Mouse (Mus musculus) erythroblast, embryonic 14.5 days (primary cell): ENCODE data around the gene Cers2. TPM values are rescaled to one million over a fixed set of nuclear protein-coding genes. Genes with fewer than 3 reads are reported as not detected.

Source experiments
- H3K27me3 ChIP-seq: 2 replicates; pipeline ENCODE4 v1.6.1; 2012; ENCODE audit warnings: inconsistent platforms; ENCODE audit not compliant: control insufficient read depth
- H3K36me3 ChIP-seq: 2 replicates; pipeline ENCODE4 v1.6.1; 2012; ENCODE audit warnings: mild to moderate bottlenecking, inconsistent platforms; ENCODE audit not compliant: control insufficient read depth
- H3K4me1 ChIP-seq: 2 replicates; pipeline ENCODE4 v1.6.1; 2012; ENCODE audit warnings: inconsistent platforms; ENCODE audit not compliant: control insufficient read depth
- H3K4me3 ChIP-seq: replicated peaks from 2 replicates; pipeline ENCODE3; 2012; ENCODE audit warnings: moderate library complexity, mild to moderate bottlenecking, inconsistent platforms
- H3K9me3 ChIP-seq: 2 replicates; pipeline ENCODE4 v1.6.1; 2012; ENCODE audit warnings: low read length, inconsistent platforms, mixed read lengths; ENCODE audit not compliant: control insufficient read depth
- GATA1 ChIP-seq: IDR thresholded peaks from 2 replicates; pipeline ENCODE4 v1.6.1; 2012; ENCODE audit warnings: low read length, inconsistent platforms, mixed read lengths
- TAL1 ChIP-seq: IDR thresholded peaks from 3 replicates; pipeline ENCODE4 v1.6.1; 2012; ENCODE audit warnings: low read length, inconsistent platforms, mixed read lengths
- polyA plus RNA-seq: library from polyadenylated mRNA; stranded (reverse); fragments of >175 nt; gene quantifications from 2 replicates; pipeline ENCODE4 v1.2.3, GENCODE M21; 2012

Gene Cers2
- polyA plus RNA-seq, 1 experiment, result 9.3 TPM

- peaks cover 47% of the 10 kb centered on the region for H3K4me1 ChIP-seq
- no peak overlapping the region for H3K4me3 ChIP-seq
- TF ChIP-seq GATA1, result no peak
- no peak for TF ChIP-seq TAL1
- H3K9me3 ChIP-seq, result no peaks in the 10 kb centered on the region
- H3K27me3 ChIP-seq, result no peaks in the 10 kb centered on the region
- peaks cover 49% of the 10 kb centered on the region for H3K36me3 ChIP-seq
These were observed 28.6 kb upstream of the Cers2 start for GRCm38 (mm10) chr3:95286011-95286410.

- peaks cover 53% of the 10 kb centered on the region for H3K36me3 ChIP-seq
- H3K27me3 ChIP-seq, result no peaks in the 10 kb centered on the region
- H3K4me3 ChIP-seq, result no peak overlapping the region
- no peaks in the 10 kb centered on the region for H3K9me3 ChIP-seq
- no peak for TF ChIP-seq TAL1
- TF ChIP-seq GATA1, result no peak
- H3K4me1 ChIP-seq, result peaks cover 42% of the 10 kb centered on the region
These were observed 28.1 kb upstream of the Cers2 start for GRCm38 (mm10) chr3:95286510-95286909.

- TF ChIP-seq TAL1 (no peak), GATA1 (no peak)
- no peaks in the 10 kb centered on the region for H3K9me3 ChIP-seq
- H3K4me3 ChIP-seq, result no peak overlapping the region
- H3K4me1 ChIP-seq, result peaks cover 34% of the 10 kb centered on the region
- H3K27me3 ChIP-seq, result no peaks in the 10 kb centered on the region
- H3K36me3 ChIP-seq, result peaks cover 60% of the 10 kb centered on the region
These were observed 27.1 kb upstream of the Cers2 start for GRCm38 (mm10) chr3:95287541-95287940.

- peaks cover 25% of the 10 kb centered on the region for H3K4me1 ChIP-seq
- H3K27me3 ChIP-seq, result no peaks in the 10 kb centered on the region
- H3K36me3 ChIP-seq, result peaks cover 75% of the 10 kb centered on the region
- no peak overlapping the region for H3K4me3 ChIP-seq
- no peaks in the 10 kb centered on the region for H3K9me3 ChIP-seq
- TF ChIP-seq GATA1 (no peak), TAL1 (no peak)
These were observed 25.2 kb upstream of the Cers2 start for GRCm38 (mm10) chr3:95289419-95289818.

- no peak overlapping the region for H3K4me3 ChIP-seq
- H3K36me3 ChIP-seq, result peaks cover 77% of the 10 kb centered on the region
- H3K9me3 ChIP-seq, result no peaks in the 10 kb centered on the region
- H3K4me1 ChIP-seq, result peaks cover 22% of the 10 kb centered on the region
- TF ChIP-seq GATA1 (no peak), TAL1 (no peak)
- no peaks in the 10 kb centered on the region for H3K27me3 ChIP-seq
These were observed 24.4 kb upstream of the Cers2 start for GRCm38 (mm10) chr3:95290156-95290555.

- no peak overlapping the region for H3K4me3 ChIP-seq
- no peaks in the 10 kb centered on the region for H3K27me3 ChIP-seq
- TF ChIP-seq TAL1, result no peak
- peaks cover 84% of the 10 kb centered on the region for H3K36me3 ChIP-seq
- H3K4me1 ChIP-seq, result peaks cover 15% of the 10 kb centered on the region
- H3K9me3 ChIP-seq, result no peaks in the 10 kb centered on the region
These were observed 23.6 kb upstream of the Cers2 start for GRCm38 (mm10) chr3:95291041-95291440.

- H3K36me3 ChIP-seq, result peaks cover 84% of the 10 kb centered on the region
- peaks cover 14% of the 10 kb centered on the region for H3K4me1 ChIP-seq
- TF ChIP-seq GATA1 (no peak), TAL1 (no peak)
- no peaks in the 10 kb centered on the region for H3K27me3 ChIP-seq
- no peak overlapping the region for H3K4me3 ChIP-seq
- H3K9me3 ChIP-seq, result no peaks in the 10 kb centered on the region
These were observed 21.7 kb upstream of the Cers2 start for GRCm38 (mm10) chr3:95292899-95293298.

GRCm38 (mm10) chr3:95293537-95293936, 21.1 kb upstream of the Cers2 start:
- no peaks in the 10 kb centered on the region for H3K27me3 ChIP-seq
- H3K4me1 ChIP-seq, result peaks cover 14% of the 10 kb centered on the region
- TF ChIP-seq TAL1, result no peak
- TF ChIP-seq GATA1, result no peak
- no peak overlapping the region for H3K4me3 ChIP-seq
- H3K9me3 ChIP-seq, result no peaks in the 10 kb centered on the region
- H3K36me3 ChIP-seq, result peaks cover 80% of the 10 kb centered on the region

GRCm38 (mm10) chr3:95294316-95294715, 20.3 kb upstream of the Cers2 start:
- Histone ChIP-seq H3K27me3 (no peaks in the 10 kb centered on the region), H3K4me3 (no peak overlapping the region), H3K4me1 (peaks cover 14% of the 10 kb centered on the region), H3K36me3 (peaks cover 78% of the 10 kb centered on the region), H3K9me3 (no peaks in the 10 kb centered on the region)
- TF ChIP-seq TAL1, result no peak

GRCm38 (mm10) chr3:95294718-95295117, 19.9 kb upstream of the Cers2 start:
- Histone ChIP-seq H3K9me3 (no peaks in the 10 kb centered on the region), H3K4me1 (peaks cover 14% of the 10 kb centered on the region), H3K4me3 (no peak overlapping the region), H3K27me3 (no peaks in the 10 kb centered on the region), H3K36me3 (peaks cover 74% of the 10 kb centered on the region)
- TF ChIP-seq TAL1 (no peak), GATA1 (no peak)
